Mouse (Mus musculus): ENCODE data around the gene Sptbn4. TPM values are rescaled to one million over a fixed set of nuclear protein-coding genes. Genes with fewer than 3 reads are reported as not detected.

Gene Sptbn4
- polyA plus RNA-seq, 1 experiment from 2014 or later, result 4.1 TPM

DNA sequence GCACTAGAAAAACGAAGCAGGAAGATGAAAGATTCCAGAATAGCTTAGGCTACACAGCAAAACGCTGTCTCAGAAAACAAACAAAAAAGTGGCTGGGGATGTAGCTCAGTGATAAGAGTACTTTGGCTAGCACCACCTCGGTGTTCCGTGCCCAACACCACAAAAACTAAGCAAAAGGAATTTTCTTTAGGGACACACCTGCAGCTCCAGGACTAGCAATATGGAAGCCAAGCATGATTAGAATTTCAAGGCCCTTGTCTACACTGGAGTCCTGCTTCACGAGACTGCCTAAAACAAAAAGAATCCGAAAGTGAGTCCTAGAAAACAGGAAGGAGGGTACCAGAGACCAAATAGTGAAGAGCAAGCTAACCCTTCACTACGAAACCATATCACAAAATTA lies 25.1 kb upstream of the Sptbn4 start:
- Histone ChIP-seq H3K4me2 (ENCODE audit: low read length) (peak overlapping the region; percentile 89), H3K4me1 (ENCODE audit: control insufficient read depth, insufficient read depth, low read length) (peaks cover 3% of the 10 kb centered on the region; the same call in 1 of the 2 replicates), H3K9ac (replicated peaks; ENCODE audit: low read length) (no peak overlapping the region), H3K4me3 (replicated peaks; ENCODE audit: low read depth, low read length) (peak overlapping the region; percentile 57), H3K36me3 (ENCODE audit: control insufficient read depth, insufficient read depth, low read length) (peaks cover 7% of the 10 kb centered on the region; the same call in 1 of the 2 replicates), H3K27me3 (ENCODE audit: control insufficient read depth, insufficient read depth, low read length) (no peaks in the 10 kb centered on the region), H3K9me3 (ENCODE audit: control insufficient read depth, low read length) (no peaks in the 10 kb centered on the region), H3K27ac (replicated peaks; ENCODE audit: low read depth, low read length) (peak overlapping the region; percentile 32; the same call in 1 of the 2 replicates)
- ATAC-seq (ENCODE audit: low FRiP score, low TSS enrichment), result no peak
- DNase-seq, result no peak
- 43% methylated on average over 7 of the region's 7 CpGs for WGBS

DNA sequence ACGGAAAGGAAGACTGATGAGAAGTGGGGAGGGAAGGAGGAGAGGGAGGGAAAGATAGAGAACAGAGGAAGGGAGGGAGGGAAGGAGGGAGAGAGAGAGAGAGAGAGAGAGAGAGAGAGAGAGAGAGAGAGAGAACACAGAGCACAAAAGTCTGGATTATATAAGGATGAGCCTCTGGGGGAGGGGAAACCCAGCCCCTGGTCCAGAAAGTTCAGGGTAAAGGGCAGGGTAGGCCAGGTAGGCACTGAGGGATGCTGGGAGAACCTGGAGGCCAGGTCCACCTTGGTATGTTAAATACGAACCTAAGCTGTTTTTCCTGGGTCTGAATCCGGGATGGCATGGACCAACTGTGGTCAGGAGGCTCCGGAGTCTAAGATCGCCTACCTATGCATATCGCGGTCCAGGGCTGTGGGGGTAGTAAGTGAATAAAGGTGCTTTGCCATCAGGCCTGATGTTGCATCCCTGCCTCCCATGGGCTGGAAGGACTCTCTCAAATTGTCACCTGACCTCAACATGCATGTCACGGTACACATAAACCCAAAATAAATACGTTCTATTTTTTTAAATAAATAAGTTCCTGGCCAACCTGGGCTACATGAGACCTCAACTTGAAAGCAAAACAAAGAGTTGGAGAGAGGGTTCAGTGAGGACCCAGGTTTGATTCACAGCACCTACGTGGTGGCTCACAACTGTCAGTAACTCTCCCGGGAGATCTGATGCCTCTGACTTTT lies 24.1 kb upstream of the Sptbn4 start:
- Histone ChIP-seq H3K4me1 (ENCODE audit: control insufficient read depth, insufficient read depth, low read length) (peaks cover 3% of the 10 kb centered on the region; the same call in 1 of the 2 replicates), H3K4me2 (ENCODE audit: low read length) (no peak overlapping the region), H3K27me3 (ENCODE audit: control insufficient read depth, insufficient read depth, low read length) (no peaks in the 10 kb centered on the region), H3K27ac (replicated peaks; ENCODE audit: low read depth, low read length) (no peak overlapping the region), H3K36me3 (ENCODE audit: control insufficient read depth, insufficient read depth, low read length) (peaks cover 3% of the 10 kb centered on the region; the same call in 1 of the 2 replicates), H3K9me3 (ENCODE audit: control insufficient read depth, low read length) (no peaks in the 10 kb centered on the region), H3K4me3 (replicated peaks; ENCODE audit: low read depth, low read length) (no peak overlapping the region), H3K9ac (replicated peaks; ENCODE audit: low read length) (no peak overlapping the region)
- ATAC-seq (ENCODE audit: low FRiP score, low TSS enrichment) (no peak), DNase-seq (no peak)
- 92% methylated on average over 11 of the region's 11 CpGs for WGBS

DNA sequence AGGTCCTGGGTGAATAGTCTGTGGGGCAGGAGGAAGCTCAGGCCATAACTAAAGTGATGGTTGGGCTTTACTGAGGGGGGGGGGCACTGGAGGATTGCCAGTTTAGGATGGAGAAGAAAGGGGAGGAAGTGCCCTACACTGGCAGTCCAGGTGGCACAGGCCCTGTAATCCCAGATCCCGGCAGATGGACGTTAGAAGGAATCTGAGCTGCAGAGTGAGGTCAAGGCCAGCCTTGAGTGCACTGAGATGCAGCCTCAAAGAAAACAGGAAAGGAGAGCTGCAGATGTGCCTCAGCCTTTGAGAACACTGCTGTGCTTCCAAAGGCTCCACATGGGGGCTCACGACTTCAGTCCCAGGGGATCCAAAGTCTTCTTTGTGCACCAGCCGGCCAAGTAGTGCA lies 20.2 kb upstream of the Sptbn4 start:
- 43% methylated on average over 4 of the region's 4 CpGs for WGBS
- Histone ChIP-seq H3K9ac (replicated peaks; ENCODE audit: low read length) (no peak overlapping the region), H3K27me3 (ENCODE audit: control insufficient read depth, insufficient read depth, low read length) (no peaks in the 10 kb centered on the region), H3K27ac (replicated peaks; ENCODE audit: low read depth, low read length) (no peak overlapping the region), H3K4me3 (replicated peaks; ENCODE audit: low read depth, low read length) (no peak overlapping the region), H3K36me3 (ENCODE audit: control insufficient read depth, insufficient read depth, low read length) (no peaks in the 10 kb centered on the region), H3K9me3 (ENCODE audit: control insufficient read depth, low read length) (no peaks in the 10 kb centered on the region), H3K4me2 (ENCODE audit: low read length) (no peak overlapping the region), H3K4me1 (ENCODE audit: control insufficient read depth, insufficient read depth, low read length) (peaks cover 2% of the 10 kb centered on the region; the same call in 1 of the 2 replicates)
- no peak for DNase-seq
- no peak for ATAC-seq (ENCODE audit: low FRiP score, low TSS enrichment)

DNA sequence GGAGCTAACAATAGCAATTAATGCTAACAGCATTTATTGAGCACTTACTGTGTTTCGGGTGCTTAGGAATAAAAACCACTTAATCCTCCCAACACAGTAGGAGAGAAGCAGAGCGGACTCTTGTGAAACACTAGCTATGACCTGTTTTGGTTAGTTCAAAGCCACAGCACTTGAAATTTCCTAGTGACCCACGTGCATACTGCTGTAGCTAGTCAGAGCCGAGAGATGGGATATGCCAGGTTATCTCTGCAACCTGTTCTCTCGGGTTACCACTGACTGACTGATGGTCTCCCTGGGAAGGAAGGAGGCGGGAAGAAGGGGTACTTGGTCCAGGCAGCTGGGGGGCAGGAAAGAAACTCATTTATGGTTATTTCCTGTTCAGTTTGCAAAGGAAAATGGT lies 13.0 kb upstream of the Sptbn4 start:
- ATAC-seq (ENCODE audit: low FRiP score, low TSS enrichment) (no peak), DNase-seq (no peak)
- Histone ChIP-seq H3K27me3 (ENCODE audit: control insufficient read depth, insufficient read depth, low read length) (no peaks in the 10 kb centered on the region), H3K9me3 (ENCODE audit: control insufficient read depth, low read length) (no peaks in the 10 kb centered on the region), H3K4me1 (ENCODE audit: control insufficient read depth, insufficient read depth, low read length) (no peaks in the 10 kb centered on the region), H3K4me3 (replicated peaks; ENCODE audit: low read depth, low read length) (no peak overlapping the region), H3K4me2 (ENCODE audit: low read length) (no peak overlapping the region), H3K27ac (replicated peaks; ENCODE audit: low read depth, low read length) (no peak overlapping the region), H3K9ac (replicated peaks; ENCODE audit: low read length) (no peak overlapping the region), H3K36me3 (ENCODE audit: control insufficient read depth, insufficient read depth, low read length) (no peaks in the 10 kb centered on the region)
- 88% methylated on average over 6 of the region's 6 CpGs for WGBS

DNA sequence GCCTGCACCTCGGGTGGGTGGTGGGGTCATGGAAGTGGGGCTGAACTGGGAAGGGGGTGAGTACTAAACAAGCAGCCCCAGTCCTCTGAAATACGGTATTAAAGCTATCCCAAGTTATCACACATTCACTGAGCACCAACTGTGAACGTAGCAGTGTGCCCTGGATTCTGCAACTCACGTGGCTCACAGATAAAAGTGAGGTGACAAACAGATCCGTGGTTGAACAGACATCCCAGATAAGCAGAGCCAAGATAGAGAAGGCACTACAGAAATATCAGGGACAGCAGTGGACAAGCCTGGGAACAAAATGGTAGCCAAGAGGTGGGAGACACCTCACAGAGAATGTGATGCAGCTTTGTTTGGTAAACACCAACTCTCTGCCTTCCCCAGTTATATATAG lies 12.2 kb upstream of the Sptbn4 start:
- WGBS, result 91% methylated on average over 5 of the region's 5 CpGs
- Histone ChIP-seq H3K4me3 (replicated peaks; ENCODE audit: low read depth, low read length) (no peak overlapping the region), H3K36me3 (ENCODE audit: control insufficient read depth, insufficient read depth, low read length) (no peaks in the 10 kb centered on the region), H3K9ac (replicated peaks; ENCODE audit: low read length) (no peak overlapping the region), H3K27ac (replicated peaks; ENCODE audit: low read depth, low read length) (no peak overlapping the region), H3K4me1 (ENCODE audit: control insufficient read depth, insufficient read depth, low read length) (no peaks in the 10 kb centered on the region), H3K9me3 (ENCODE audit: control insufficient read depth, low read length) (no peaks in the 10 kb centered on the region), H3K4me2 (ENCODE audit: low read length) (no peak overlapping the region), H3K27me3 (ENCODE audit: control insufficient read depth, insufficient read depth, low read length) (no peaks in the 10 kb centered on the region)
- DNase-seq (no peak), ATAC-seq (ENCODE audit: low FRiP score, low TSS enrichment) (no peak)

DNA sequence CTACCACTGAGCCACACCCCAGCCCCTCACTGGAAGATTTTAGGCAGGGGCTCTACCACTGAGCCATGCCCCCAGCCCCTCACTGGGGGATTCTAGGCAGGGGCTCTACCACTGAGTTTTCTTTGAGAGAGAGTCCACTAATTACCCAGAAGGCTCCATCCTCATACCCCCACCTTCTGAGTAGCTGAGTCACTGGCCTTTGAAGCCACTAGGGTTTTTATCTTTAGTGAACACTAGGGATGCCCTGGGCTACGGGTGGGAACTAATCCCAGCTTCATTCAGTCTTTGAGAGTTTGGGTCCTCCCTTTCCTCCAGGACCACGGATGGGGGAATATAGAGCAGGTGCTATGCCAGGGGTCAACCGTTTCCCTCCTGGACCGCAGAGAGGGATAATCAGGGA lies 11.1 kb upstream of the Sptbn4 start:
- Histone ChIP-seq H3K9me3 (ENCODE audit: control insufficient read depth, low read length) (no peaks in the 10 kb centered on the region), H3K4me2 (ENCODE audit: low read length) (no peak overlapping the region), H3K36me3 (ENCODE audit: control insufficient read depth, insufficient read depth, low read length) (no peaks in the 10 kb centered on the region), H3K9ac (replicated peaks; ENCODE audit: low read length) (no peak overlapping the region), H3K27ac (replicated peaks; ENCODE audit: low read depth, low read length) (no peak overlapping the region), H3K27me3 (ENCODE audit: control insufficient read depth, insufficient read depth, low read length) (no peaks in the 10 kb centered on the region), H3K4me3 (replicated peaks; ENCODE audit: low read depth, low read length) (no peak overlapping the region), H3K4me1 (ENCODE audit: control insufficient read depth, insufficient read depth, low read length) (no peaks in the 10 kb centered on the region)
- DNase-seq (no peak), ATAC-seq (ENCODE audit: low FRiP score, low TSS enrichment) (no peak)
- WGBS, result 88% methylated on average over 4 of the region's 4 CpGs

DNA sequence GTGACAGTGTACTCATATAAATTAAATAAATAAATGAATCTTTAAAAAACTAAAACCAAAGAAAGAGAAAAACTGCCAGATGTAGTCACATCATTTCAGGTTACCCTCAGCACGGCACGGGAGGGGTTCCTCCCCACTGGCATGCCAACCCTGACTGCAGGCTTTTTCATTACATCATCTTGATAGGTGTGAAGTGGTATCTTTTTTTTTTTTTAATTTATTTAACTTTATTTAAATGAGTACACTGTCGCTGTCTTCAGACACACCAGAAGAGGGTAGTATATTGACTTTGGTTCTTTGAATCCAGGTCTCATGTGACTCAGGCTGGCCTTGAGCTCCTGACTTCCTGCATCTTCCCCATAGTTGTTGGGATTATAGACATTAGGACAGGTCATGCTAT lies 7.8 kb upstream of the Sptbn4 start:
- Histone ChIP-seq H3K36me3 (ENCODE audit: control insufficient read depth, insufficient read depth, low read length) (no peaks in the 10 kb centered on the region), H3K27ac (replicated peaks; ENCODE audit: low read depth, low read length) (no peak overlapping the region), H3K27me3 (ENCODE audit: control insufficient read depth, insufficient read depth, low read length) (no peaks in the 10 kb centered on the region), H3K4me1 (ENCODE audit: control insufficient read depth, insufficient read depth, low read length) (no peaks in the 10 kb centered on the region), H3K9me3 (ENCODE audit: control insufficient read depth, low read length) (no peaks in the 10 kb centered on the region), H3K4me3 (replicated peaks; ENCODE audit: low read depth, low read length) (no peak overlapping the region), H3K4me2 (ENCODE audit: low read length) (no peak overlapping the region), H3K9ac (replicated peaks; ENCODE audit: low read length) (no peak overlapping the region)
- WGBS, result 91% methylated on average over 3 of the region's 3 CpGs
- ATAC-seq (ENCODE audit: low FRiP score, low TSS enrichment) (no peak), DNase-seq (no peak)

DNA sequence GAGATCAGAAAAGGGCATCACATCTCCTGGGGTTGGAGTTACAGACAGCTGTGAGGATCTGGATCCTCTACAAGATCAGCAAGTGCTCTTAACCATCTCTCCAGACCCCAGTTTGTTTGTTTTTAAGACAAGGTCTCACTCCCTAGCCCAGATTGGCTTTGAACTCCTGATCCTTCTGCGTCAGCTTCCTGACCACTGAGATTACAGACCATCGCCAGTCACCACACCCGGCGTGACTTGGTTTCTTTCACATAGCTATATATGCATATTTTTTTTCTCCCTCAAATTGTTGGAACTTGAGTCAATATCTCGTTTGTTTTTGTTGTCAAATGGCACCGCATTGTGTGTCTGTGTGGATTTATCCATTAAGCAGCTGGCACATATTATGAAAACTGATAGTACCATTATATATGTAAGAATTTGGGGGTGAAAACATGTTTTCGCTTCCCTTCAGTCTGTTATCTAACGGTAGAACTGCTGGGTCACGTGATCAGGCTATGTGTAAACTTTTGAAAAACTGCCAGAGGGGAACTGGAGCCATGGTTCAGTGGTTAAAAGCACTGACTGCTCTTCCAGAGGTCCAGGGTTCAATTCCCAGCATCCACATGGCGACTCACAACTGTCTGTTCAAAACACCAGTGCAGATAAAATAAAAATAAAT lies 7.1 kb upstream of the Sptbn4 start:
- Histone ChIP-seq H3K4me2 (ENCODE audit: low read length) (no peak overlapping the region), H3K27me3 (ENCODE audit: control insufficient read depth, insufficient read depth, low read length) (no peaks in the 10 kb centered on the region), H3K4me1 (ENCODE audit: control insufficient read depth, insufficient read depth, low read length) (no peaks in the 10 kb centered on the region), H3K36me3 (ENCODE audit: control insufficient read depth, insufficient read depth, low read length) (no peaks in the 10 kb centered on the region), H3K4me3 (replicated peaks; ENCODE audit: low read depth, low read length) (no peak overlapping the region), H3K9me3 (ENCODE audit: control insufficient read depth, low read length) (no peaks in the 10 kb centered on the region), H3K27ac (replicated peaks; ENCODE audit: low read depth, low read length) (no peak overlapping the region), H3K9ac (replicated peaks; ENCODE audit: low read length) (no peak overlapping the region)
- ATAC-seq (ENCODE audit: low FRiP score, low TSS enrichment) (no peak), DNase-seq (no peak)
- 82% methylated on average over 10 of the region's 10 CpGs for WGBS
